In genomic region chr1:186770659-186771058, GRCm38 (mm10) we compare ENCODE assay signal across 25 mouse cellular contexts. TPM values are rescaled to one million over a fixed set of nuclear protein-coding genes. Genes with fewer than 3 reads are reported as not detected.
DNase-seq lines count a peak whose midpoint lies in the region; ATAC-seq and TF ChIP-seq lines count a peak whose summit lies in the region.
"Had no signal": no experiment of that assay in that cellular context is flagged by ENCODE, and none has a peak within 500 bp of the region (broad histone marks: within the 10 kb centered on the region; RNA-seq: fewer than 3 reads in every experiment).

No protein-coding gene starts in this region.

- intact Hi-C loops in left cerebral cortex, adult 2 months (cut with DNase I): no loop called here
- intact Hi-C loops in left cerebral cortex, postnatal 25 days (cut with DNase I): no loop called here
- intact Hi-C loops in heart, postnatal 36 days (cut with DNase I): no loop called here

- peaks cover 2% of the 10 kb centered on the region; the same call in 1 of the 2 replicates for H3K27me3 ChIP-seq in forebrain, postnatal 0 days (ENCODE audit: insufficient read depth, low read length)
- no peaks in the 10 kb centered on the region for H3K27me3 ChIP-seq in forebrain, embryonic 10.5 days (ENCODE audit: poor library complexity, severe bottlenecking)
- no peaks in the 10 kb centered on the region for H3K27me3 ChIP-seq in MEL (ENCODE audit: control insufficient read depth in 1 of 2, insufficient read depth in 2 of 2, low read length in 2 of 2)
- H3K27me3 ChIP-seq: embryonic facial prominence, embryonic 13.5 days; heart, embryonic 13.5 days; limb, embryonic 12.5 days had no signal

- no peaks in the 10 kb centered on the region for H3K36me3 ChIP-seq in forebrain, postnatal 0 days (ENCODE audit: insufficient read depth)
- no peaks in the 10 kb centered on the region for H3K36me3 ChIP-seq in forebrain, embryonic 10.5 days (replicated peaks)
- H3K36me3 ChIP-seq in MEL (ENCODE audit: control insufficient read depth in 1 of 2, insufficient read depth in 2 of 2, low read length in 2 of 2): no peaks in the 10 kb centered on the region
- H3K36me3 ChIP-seq: embryonic facial prominence, embryonic 13.5 days; forebrain, embryonic 15.5 days; heart, embryonic 13.5 days; limb, embryonic 12.5 days; midbrain, embryonic 10.5 days had no signal

- no peak overlapping the region for H3K4me3 ChIP-seq in forebrain, postnatal 0 days (ENCODE audit: low read depth, low read length)
- no peak overlapping the region for H3K4me3 ChIP-seq in forebrain, embryonic 10.5 days
- no peak overlapping the region for H3K4me3 ChIP-seq in left cerebral cortex, adult 2 months
- no peak overlapping the region for H3K4me3 ChIP-seq in MEL (ENCODE audit: control insufficient read depth in 1 of 2, insufficient read depth in 1 of 2, low read depth in 2 of 2, low read length in 2 of 2)
- H3K4me3 ChIP-seq: embryonic facial prominence, embryonic 13.5 days; forebrain, embryonic 15.5 days; heart, embryonic 13.5 days; limb, embryonic 12.5 days; midbrain, embryonic 10.5 days had no signal

- no peak for DNase-seq in forebrain, postnatal 0 days
- DNase-seq in forebrain, embryonic 10.5 days (ENCODE audit: extremely low spot score, low spot score): no peak
- DNase-seq in left cerebral cortex, adult 2 months (ENCODE audit: extremely low spot score in 1 of 2, low spot score in 2 of 2): no peak
- no peak for DNase-seq in left cerebral cortex, postnatal 25 days (ENCODE audit: low spot score in 2 of 2)
- DNase-seq in A20 (ENCODE audit: low read depth, low spot score) (peak; percentile 19), MEL (ENCODE audit: low read depth, low spot score) (no peak)
- DNase-seq in thymus, postnatal 10 days (ENCODE audit: low spot score in 2 of 2): no peak
- DNase-seq in heart, postnatal 36 days: no peak
- DNase-seq: adrenal gland, postnatal 25 days; cerebellum, adult 11-12 months; cerebellum, postnatal 14 days; heart, postnatal 4 days; kidney, adult 18-20 months; kidney, postnatal 36 days; lung, adult 18-20 months; retina, postnatal 1 day; thymus, postnatal 36 days had no signal

- no peaks in the 10 kb centered on the region for H3K9me3 ChIP-seq in forebrain, postnatal 0 days (ENCODE audit: low read length)
- no peaks in the 10 kb centered on the region for H3K9me3 ChIP-seq in forebrain, embryonic 10.5 days
- no peaks in the 10 kb centered on the region for H3K9me3 ChIP-seq in MEL (replicated peaks; ENCODE audit: insufficient read depth, low read length)
- H3K9me3 ChIP-seq: embryonic facial prominence, embryonic 13.5 days; forebrain, embryonic 15.5 days; heart, embryonic 13.5 days; limb, embryonic 12.5 days; midbrain, embryonic 10.5 days had no signal

- no peaks in the 10 kb centered on the region for H3K4me1 ChIP-seq in forebrain, postnatal 0 days (ENCODE audit: insufficient read depth)
- no peaks in the 10 kb centered on the region for H3K4me1 ChIP-seq in forebrain, embryonic 10.5 days
- no peaks in the 10 kb centered on the region for H3K4me1 ChIP-seq in MEL (ENCODE audit: control insufficient read depth in 1 of 2, insufficient read depth in 2 of 2, low read length in 2 of 2)
- H3K4me1 ChIP-seq: embryonic facial prominence, embryonic 13.5 days; heart, embryonic 13.5 days; limb, embryonic 12.5 days; midbrain, embryonic 10.5 days had no signal

- TF ChIP-seq POLR2A in MEL (IDR thresholded peaks at IDR 0.05; ENCODE audit: control insufficient read depth in 1 of 2, insufficient read depth in 1 of 2, low read depth in 1 of 2, low read length in 2 of 2, poor library complexity in 1 of 2): no peak

- ATAC-seq in forebrain, postnatal 0 days: no peak
- ATAC-seq: CD4-positive, CD25-positive, alpha-beta regulatory T cell, adult 4 months; forebrain, embryonic 15.5 days; hindbrain, postnatal 0 days had no signal

- WGBS in forebrain, postnatal 0 days: 78% methylated on average over 5 of the region's 5 CpGs
- WGBS in forebrain, embryonic 10.5 days: 73% methylated on average over 5 of the region's 5 CpGs

- no peak overlapping the region for H3K9ac ChIP-seq in forebrain, postnatal 0 days
- H3K9ac ChIP-seq in MEL (ENCODE audit: control insufficient read depth, low read depth, low read length, poor library complexity, severe bottlenecking): no peak overlapping the region
- H3K9ac ChIP-seq: embryonic facial prominence, embryonic 13.5 days; forebrain, embryonic 15.5 days; heart, embryonic 13.5 days; limb, embryonic 12.5 days had no signal

- no peak overlapping the region for H3K27ac ChIP-seq in forebrain, postnatal 0 days (ENCODE audit: low read depth, low read length)
- no peak overlapping the region for H3K27ac ChIP-seq in forebrain, embryonic 10.5 days
- H3K27ac ChIP-seq in left cerebral cortex, adult 2 months: no peak overlapping the region
- no peak overlapping the region for H3K27ac ChIP-seq in MEL (ENCODE audit: control insufficient read depth, low read depth, low read length)
- H3K27ac ChIP-seq: embryonic facial prominence, embryonic 13.5 days; forebrain, embryonic 15.5 days; heart, embryonic 13.5 days; hindbrain, postnatal 0 days; limb, embryonic 12.5 days; macrophage; midbrain, embryonic 10.5 days had no signal

- TF ChIP-seq EP300 in MEL (IDR thresholded peaks at IDR 0.05; ENCODE audit: low read depth in 1 of 2, low read length in 2 of 2): no peak

- 0 out of 2 replicates have a peak, but pooled peaks have one; percentile 16 for TF ChIP-seq CTCF in forebrain, postnatal 0 days (IDR thresholded peaks at IDR 0.05; ENCODE audit: low read depth)
- peak; percentile 13; the same call in 1 of the 2 replicates for TF ChIP-seq CTCF in left cerebral cortex, adult 2 months (IDR thresholded peaks at IDR 0.05)
- peak; percentile 20 to 43 (median 35); a peak in 5 of 6 replicates for TF ChIP-seq CTCF in MEL (IDR thresholded peaks at IDR 0.05 in 2 of 3, conservative IDR thresholded peaks at IDR 0.05 in 1 of 3; ENCODE audit: control insufficient read depth in 1 of 3, insufficient read depth in 1 of 3, low read depth in 2 of 3, low read length in 3 of 3, poor library complexity in 1 of 3, severe bottlenecking in 1 of 3)

- H3K79me2 ChIP-seq in MEL (ENCODE audit: control insufficient read depth, insufficient read depth, low read length, poor library complexity): no peaks in the 10 kb centered on the region

- H3K4me2 ChIP-seq in forebrain, postnatal 0 days (ENCODE audit: low read depth): no peak overlapping the region
- H3K4me2 ChIP-seq: embryonic facial prominence, embryonic 13.5 days; forebrain, embryonic 15.5 days; heart, embryonic 13.5 days; limb, embryonic 12.5 days had no signal

- no peak; the same call in 1 of the 2 replicates for TF ChIP-seq RAD21 in MEL (IDR thresholded peaks at IDR 0.05; ENCODE audit: low read depth, low read length)

TF ChIP-seq in MEL, 35 proteins besides CTCF, POLR2A, EP300 and RAD21:
- TF ChIP-seq KAT2A (conservative IDR thresholded peaks at IDR 0.05; ENCODE audit: low read depth, low read length) (no peak), MEF2A (IDR thresholded peaks at IDR 0.05; ENCODE audit: extremely low read depth, insufficient replicate concordance, low read depth, low read length, poor library complexity, severe bottlenecking) (no peak), MYC (IDR thresholded peaks at IDR 0.05; ENCODE audit: low read depth, low read length) (no peak), MXI1 (IDR thresholded peaks at IDR 0.05; ENCODE audit: low read depth, low read length) (no peak), TBP (IDR thresholded peaks at IDR 0.05; ENCODE audit: low read depth, low read length) (no peak), MAZ (IDR thresholded peaks at IDR 0.05; ENCODE audit: low read depth, low read length) (no peak), MAX (IDR thresholded peaks at IDR 0.05; ENCODE audit: low read length) (no peak), USF1 (IDR thresholded peaks at IDR 0.05; ENCODE audit: low read depth, low read length) (no peak), ZKSCAN1 (IDR thresholded peaks at IDR 0.05; ENCODE audit: low read depth, low read length) (no peak)

RNA-seq across cellular contexts. Expression of gene Rrp15, which starts 21.5 kb away (rescaled TPM):
- 26.4 and 31.2 TPM in 2 replicates for total RNA-seq in forebrain, postnatal 0 days (2014; rRNA removed)
- polyA plus RNA-seq in forebrain, postnatal 0 days (2015; fragmentation: Nextera tagmentation; extraction: Ambion mirVana): 24.2 and 25.2 TPM in 2 replicates
- 101 and 104 TPM in 2 replicates for polyA plus RNA-seq in forebrain, embryonic 10.5 days (2016; fragmentation: Nextera tagmentation; extraction: Ambion mirVana)
- total RNA-seq in left cerebral cortex, adult 2 months (2021): 10 to 100 TPM; 13.1 to 15.8 TPM
- 10 to 100 TPM; 11.6 to 12.5 TPM for total RNA-seq in left cerebral cortex, postnatal 25 days (2021)
- total RNA-seq in MEL (2012; rRNA removed): 124 and 130 TPM in 2 replicates
- polyA plus RNA-seq in MEL (2012; ENCODE audit: insufficient read depth in 1 of 2, insufficient read length in 2 of 2, low read depth in 1 of 2, low replicate concordance in 2 of 2, missing spikeins in 1 of 2): 100 to 1,000 TPM in 1 of 2 experiments, not detected in 1; 142 TPM
- 1 to 10 TPM; 9.0 to 9.7 TPM for total RNA-seq in heart, postnatal 36 days (2021)
